Mouse (Mus musculus) midbrain, embryonic 13.5 days (tissue): Measurements from ENCODE around the gene Tbrg4. TPM values are rescaled to one million over a fixed set of nuclear protein-coding genes. Genes with fewer than 3 reads are reported as not detected.

Source experiments
- polyA plus RNA-seq: library from polyadenylated mRNA; unstranded; fragments of >200 nt; fragmentation: Nextera tagmentation; extraction: Ambion mirVana; gene quantifications from 2 replicates; pipeline ENCODE4 v1.2.1, GENCODE M21; 2015

Gene Tbrg4
- polyA plus RNA-seq, 1 experiment from 2014 or later: 34.6 TPM

Other genes starting within 250 kb of the Tbrg4 start
- 32.9 and 33.6 TPM in 2 replicates for gene Zmiz2, start 237.0 kb downstream of the Tbrg4 start, polyA plus RNA-seq
- 3,782 and 3,914 TPM in 2 replicates for gene Ppia, start 210.6 kb downstream of the Tbrg4 start, polyA plus RNA-seq
- 605 and 617 TPM in 2 replicates for gene H2afv, start 181.6 kb downstream of the Tbrg4 start, polyA plus RNA-seq
- 12.7 and 13.9 TPM in 2 replicates for gene Purb, start 150.2 kb downstream of the Tbrg4 start, polyA plus RNA-seq
- gene Myo1g, start 105.1 kb downstream of the Tbrg4 start, polyA plus RNA-seq: 0.27 and 0.32 TPM in 2 replicates
- gene Ccm2, start 79.2 kb downstream of the Tbrg4 start, polyA plus RNA-seq: 82.4 and 87.8 TPM in 2 replicates
- gene Nacad, start 20.0 kb downstream of the Tbrg4 start, polyA plus RNA-seq: 96.9 and 101 TPM in 2 replicates
- not detected in 2 replicates for gene Wap, start 12.6 kb upstream of the Tbrg4 start, polyA plus RNA-seq
- gene Ramp3, start 32.5 kb upstream of the Tbrg4 start, polyA plus RNA-seq: 6.4 and 6.8 TPM in 2 replicates
- gene Gm11983, start 211.6 kb upstream of the Tbrg4 start, polyA plus RNA-seq: not detected in 2 replicates